Mouse (Mus musculus) kidney, embryonic 14.5 days (tissue): ENCODE measurements around the gene H2afv. TPM values are rescaled to one million over a fixed set of nuclear protein-coding genes. Genes with fewer than 3 reads are reported as not detected.

Source experiments
- ATAC-seq: fragments of 200-750 bp; cut with Nextera tagmentation; 2 replicates; pipeline ENCODE4 v1.8.0; 2017; ENCODE audit warnings: moderate number of reproducible peaks, mild to moderate bottlenecking, moderate TSS enrichment, moderate library complexity; ENCODE audit not compliant: low FRiP score, low TSS enrichment
- H3K27ac ChIP-seq: fragments of 300-500 bp; sonication (generic); 2 replicates; pipeline ENCODE4 v1.5.1; 2014; ENCODE audit warnings: low read depth, mild to moderate bottlenecking, low read length, moderate library complexity, mixed read lengths
- H3K27me3 ChIP-seq: fragments of 300-500 bp; sonication (generic); 2 replicates; pipeline ENCODE4 v1.6.1; 2014; ENCODE audit warnings: mild to moderate bottlenecking, low read length; ENCODE audit not compliant: control insufficient read depth, insufficient read depth
- H3K36me3 ChIP-seq: fragments of 300-500 bp; sonication (generic); 2 replicates; pipeline ENCODE4 v1.6.1; 2014; ENCODE audit warnings: low read length, mixed read lengths; ENCODE audit not compliant: control insufficient read depth, insufficient read depth
- H3K4me1 ChIP-seq: fragments of 300-500 bp; sonication (generic); 2 replicates; pipeline ENCODE4 v1.6.1; 2014; ENCODE audit warnings: low read length, mixed read lengths; ENCODE audit not compliant: control insufficient read depth, insufficient read depth
- H3K4me2 ChIP-seq: fragments of 300-500 bp; sonication (generic); replicated peaks from 2 replicates; pipeline ENCODE4 v1.6.1; 2014; ENCODE audit warnings: low read depth, mild to moderate bottlenecking, low read length
- H3K4me3 ChIP-seq: fragments of 300-500 bp; sonication (generic); 2 replicates; pipeline ENCODE4 v1.5.1; 2014; ENCODE audit warnings: mild to moderate bottlenecking, low read length
- H3K9ac ChIP-seq: fragments of 300-500 bp; sonication (generic); 2 replicates; pipeline ENCODE4 v1.6.1; 2014; ENCODE audit warnings: low read depth, mild to moderate bottlenecking, low read length, moderate library complexity
- H3K9me3 ChIP-seq: fragments of 300-500 bp; sonication (generic); 2 replicates; pipeline ENCODE4 v1.6.1; 2016; ENCODE audit warnings: low read length; ENCODE audit not compliant: control insufficient read depth
- WGBS: fragments of 180-500 bp; shearing (Covaris S2); extraction: QIAGEN DNeasy Blood & Tissue Kit; methylation state at CpG from one replicate; pipeline ENCODE4 v1.1.7; 2014; 5-methylcytosine and 5-hydroxymethylcytosine counted together
- polyA plus RNA-seq: library from polyadenylated mRNA; unstranded; fragments of >200 nt; fragmentation: Nextera tagmentation; extraction: Ambion mirVana; gene quantifications from 2 replicates; pipeline ENCODE4 v1.2.1, GENCODE M21; 2014

H2afv gene
- polyA plus RNA-seq, 1 experiment from 2014 or later = 654 TPM

GRCm38 (mm10) chr11:6447493-6447892 is 3.2 kb upstream of the H2afv start:
- Histone ChIP-seq H3K27me3 (no peaks in the 10 kb centered on the region), H3K4me3 (no peak overlapping the region), H3K27ac (no peak overlapping the region), H3K9me3 (no peaks in the 10 kb centered on the region), H3K4me1 (peaks cover 3% of the 10 kb centered on the region; the same call in 1 of the 2 replicates), H3K9ac (no peak overlapping the region), H3K36me3 (no peaks in the 10 kb centered on the region), H3K4me2 (no peak overlapping the region)
- WGBS = 80% methylated on average over 4 of the region's 4 CpGs
- ATAC-seq = no peak

DNA sequence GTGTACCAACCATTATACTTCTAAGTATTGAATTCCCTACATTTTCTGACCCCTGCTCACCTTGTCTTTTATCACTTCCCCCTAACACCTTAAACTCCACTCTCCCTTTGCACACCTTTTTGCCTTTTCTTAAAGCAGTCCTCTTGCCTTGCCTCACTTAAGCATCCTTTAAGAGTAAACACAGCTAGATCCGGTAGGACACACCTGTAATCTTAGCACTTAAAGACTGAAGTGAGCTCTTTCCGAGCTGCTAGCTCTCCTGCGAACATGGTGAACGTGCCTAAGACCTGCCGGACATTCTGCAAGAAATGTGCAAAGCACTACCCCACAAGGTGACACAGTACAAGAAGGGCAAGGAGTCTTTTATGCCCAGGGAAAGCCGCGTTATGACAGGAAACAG is 1.7 kb upstream of the H2afv start:
- no peak overlapping the region for H3K4me3 ChIP-seq
- H3K4me2 ChIP-seq = no peak overlapping the region
- no peak for ATAC-seq
- peaks cover 3% of the 10 kb centered on the region; the same call in 1 of the 2 replicates for H3K4me1 ChIP-seq
- no peaks in the 10 kb centered on the region for H3K9me3 ChIP-seq
- H3K9ac ChIP-seq = no peak overlapping the region
- 93% methylated on average over 7 of the region's 7 CpGs for WGBS
- no peaks in the 10 kb centered on the region for H3K27me3 ChIP-seq
- peaks cover under 1% of the 10 kb centered on the region; the same call in 1 of the 2 replicates for H3K36me3 ChIP-seq
- H3K27ac ChIP-seq = no peak overlapping the region

DNA sequence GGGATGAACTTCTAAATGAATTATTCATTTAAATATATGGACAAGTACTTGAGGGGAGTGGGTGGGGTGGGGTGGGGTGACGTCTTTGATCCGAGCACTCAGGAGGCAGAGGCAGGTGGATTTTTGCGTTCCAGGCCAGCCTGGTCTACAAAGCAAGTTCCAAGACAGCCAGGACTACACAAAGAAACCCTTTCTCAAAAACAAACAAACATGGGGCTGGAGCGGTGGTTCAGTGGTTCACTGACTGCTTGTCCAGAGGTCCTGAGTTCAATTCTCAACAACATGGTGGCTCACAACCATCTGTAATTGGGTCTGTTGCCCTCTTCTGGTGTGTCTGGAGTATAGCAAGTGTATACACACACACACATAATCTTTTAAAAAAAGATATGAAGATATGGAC is 1.2 kb upstream of the H2afv start:
- H3K4me2 ChIP-seq = no peak overlapping the region

GRCm38 (mm10) chr11:6443727-6444076 is 541 bp downstream of the H2afv start:
- H3K4me1 ChIP-seq = peaks cover 3% of the 10 kb centered on the region; the same call in 1 of the 2 replicates
- under 1% methylated on average over 10 of the region's 10 CpGs for WGBS
- H3K27me3 ChIP-seq = no peaks in the 10 kb centered on the region
- peak overlapping the region; percentile 92 for H3K27ac ChIP-seq
- peak overlapping the region; percentile 88 for H3K9ac ChIP-seq
- peaks cover 2% of the 10 kb centered on the region; the same call in 1 of the 2 replicates for H3K36me3 ChIP-seq
- peak overlapping the region; percentile 82 for H3K4me3 ChIP-seq
- no peak for ATAC-seq
- peak overlapping the region; percentile 49 for H3K4me2 ChIP-seq
- no peaks in the 10 kb centered on the region for H3K9me3 ChIP-seq

More for the DNA sequence above, 1.2 kb upstream of the H2afv start:
- Histone ChIP-seq H3K36me3 (peaks cover 2% of the 10 kb centered on the region; the same call in 1 of the 2 replicates), H3K27me3 (no peaks in the 10 kb centered on the region), H3K4me1 (peaks cover 3% of the 10 kb centered on the region; the same call in 1 of the 2 replicates), H3K9me3 (no peaks in the 10 kb centered on the region), H3K27ac (no peak overlapping the region; the same call in 1 of the 2 replicates), H3K4me3 (no peak overlapping the region), H3K9ac (no peak overlapping the region)
- WGBS = 83% methylated on average over 4 of the region's 4 CpGs
- no peak for ATAC-seq

DNA sequence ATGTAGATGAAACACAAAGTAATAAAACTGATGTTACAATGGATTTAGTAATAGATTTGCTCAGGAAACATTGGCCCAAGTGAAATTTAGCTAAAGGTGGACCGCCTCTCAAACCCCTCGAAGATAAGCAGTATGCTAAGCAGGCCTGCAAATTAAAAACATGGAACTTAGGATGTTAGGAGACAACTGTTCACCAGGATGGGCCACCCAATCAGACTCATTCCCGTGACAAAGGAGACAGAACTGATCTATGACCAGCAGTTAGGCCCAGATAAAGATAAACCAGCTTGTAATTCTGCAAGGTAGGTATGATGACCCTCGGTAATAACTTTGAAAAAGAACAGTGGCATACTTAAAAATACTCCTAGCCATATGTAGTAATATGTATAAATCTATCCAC is 1.1 kb downstream of the H2afv start:
- peak overlapping the region; percentile 49 for H3K4me2 ChIP-seq
- H3K27ac ChIP-seq = peak overlapping the region; percentile 92; the same call in 1 of the 2 replicates
- 45% methylated on average over 4 of the region's 4 CpGs for WGBS
- H3K9ac ChIP-seq = peak overlapping the region; percentile 88
- H3K27me3 ChIP-seq = no peaks in the 10 kb centered on the region
- peaks cover 3% of the 10 kb centered on the region; the same call in 1 of the 2 replicates for H3K4me1 ChIP-seq
- H3K4me3 ChIP-seq = peak overlapping the region; percentile 82
- ATAC-seq = no peak
- H3K9me3 ChIP-seq = no peaks in the 10 kb centered on the region
- H3K36me3 ChIP-seq = peaks cover 4% of the 10 kb centered on the region

- no peak overlapping the region for H3K4me3 ChIP-seq
- H3K27ac ChIP-seq = no peak overlapping the region
- H3K27me3 ChIP-seq = no peaks in the 10 kb centered on the region
- no peak overlapping the region for H3K9ac ChIP-seq
- 97% methylated on average over 4 of the region's 4 CpGs for WGBS
- peaks cover 3% of the 10 kb centered on the region; the same call in 1 of the 2 replicates for H3K4me1 ChIP-seq
- no peaks in the 10 kb centered on the region for H3K9me3 ChIP-seq
- peaks cover 9% of the 10 kb centered on the region for H3K36me3 ChIP-seq
- H3K4me2 ChIP-seq = no peak overlapping the region
- no peak for ATAC-seq
Observed at GRCm38 (mm10) chr11:6442566-6442965, 1.7 kb downstream of the H2afv start.

GRCm38 (mm10) chr11:6440171-6440570 is 4.1 kb downstream of the H2afv start:
- Histone ChIP-seq H3K36me3 (peaks cover 28% of the 10 kb centered on the region), H3K27ac (no peak overlapping the region), H3K4me3 (no peak overlapping the region), H3K9ac (no peak overlapping the region), H3K4me1 (peaks cover 3% of the 10 kb centered on the region; the same call in 1 of the 2 replicates), H3K27me3 (no peaks in the 10 kb centered on the region), H3K4me2 (no peak overlapping the region), H3K9me3 (no peaks in the 10 kb centered on the region)
- no peak for ATAC-seq
- WGBS = 95% methylated on average over 4 of the region's 4 CpGs

DNA sequence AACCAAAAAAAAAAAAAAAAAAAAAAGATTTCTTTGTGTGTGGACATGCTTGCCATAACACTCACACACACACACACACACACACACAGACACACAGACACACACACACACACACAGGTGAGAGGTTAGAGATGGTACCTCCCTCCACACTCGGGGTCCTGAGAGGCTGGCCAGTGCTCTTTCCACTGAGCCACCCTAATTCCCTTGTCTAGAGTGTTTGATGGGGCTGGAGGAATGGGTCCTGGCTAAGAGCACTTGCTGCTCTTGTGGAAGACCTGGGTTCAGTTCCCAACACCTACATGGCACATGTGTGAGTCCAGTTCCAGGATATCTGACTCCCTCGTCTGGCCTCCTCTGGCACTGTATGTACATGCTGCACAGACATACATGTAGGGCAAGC is 6.6 kb downstream of the H2afv start:
- Histone ChIP-seq H3K4me2 (no peak overlapping the region), H3K27me3 (no peaks in the 10 kb centered on the region), H3K9ac (no peak overlapping the region), H3K4me1 (no peaks in the 10 kb centered on the region), H3K36me3 (peaks cover 52% of the 10 kb centered on the region), H3K4me3 (no peak overlapping the region), H3K27ac (no peak overlapping the region), H3K9me3 (no peaks in the 10 kb centered on the region)
- 97% methylated on average over 2 of the region's 2 CpGs for WGBS
- ATAC-seq = no peak

DNA sequence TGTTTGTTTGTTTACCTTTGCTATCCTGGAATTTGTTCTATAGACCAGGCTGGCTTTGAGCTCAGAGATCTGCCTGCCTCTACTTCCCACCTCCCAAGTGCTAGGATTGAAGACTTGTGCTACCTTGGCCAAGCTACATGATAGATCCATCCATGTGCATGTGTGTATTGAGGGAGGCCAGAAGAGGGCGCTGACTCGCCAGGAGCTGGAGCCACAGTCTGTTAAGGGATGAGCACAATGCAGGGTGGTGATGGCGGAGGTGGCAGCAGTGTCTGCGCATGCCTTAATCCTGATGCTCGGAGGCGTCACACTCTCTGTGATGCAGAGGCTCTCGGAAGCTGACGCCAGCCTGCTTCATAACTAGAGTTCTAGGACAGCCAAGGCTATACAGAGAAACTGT is 7.8 kb downstream of the H2afv start:
- Histone ChIP-seq H3K4me3 (no peak overlapping the region), H3K36me3 (peaks cover 65% of the 10 kb centered on the region), H3K4me1 (no peaks in the 10 kb centered on the region), H3K4me2 (no peak overlapping the region), H3K9ac (no peak overlapping the region), H3K27me3 (no peaks in the 10 kb centered on the region), H3K27ac (no peak overlapping the region), H3K9me3 (no peaks in the 10 kb centered on the region)
- WGBS = 80% methylated on average over 8 of the region's 8 CpGs
- ATAC-seq = 0 out of 2 replicates have a peak, but pooled peaks have one; percentile 24
